Mouse (Mus musculus): Measurements from ENCODE around the gene Ddr2. TPM values are rescaled to one million over a fixed set of nuclear protein-coding genes. Genes with fewer than 3 reads are reported as not detected.

Ddr2 gene
- polyA plus RNA-seq, 1 experiment = 15.5 TPM

GRCm38 (mm10) chr1:169927753-169928369 lies 182.7 kb downstream of the Ddr2 start:
- H3K4me3 ChIP-seq (ENCODE audit: insufficient read depth, low read depth, low read length) = no peak overlapping the region
- no peak overlapping the region for H3K27ac ChIP-seq (replicated peaks; ENCODE audit: low read depth, low read length)
- H3K4me1 ChIP-seq (ENCODE audit: control insufficient read depth, insufficient read depth, insufficient read length, low read length) = no peaks in the 10 kb centered on the region

- H3K4me3 ChIP-seq (ENCODE audit: insufficient read depth, low read depth, low read length) = no peak overlapping the region
- no peak overlapping the region for H3K27ac ChIP-seq (replicated peaks; ENCODE audit: low read depth, low read length)
- H3K4me1 ChIP-seq (ENCODE audit: control insufficient read depth, insufficient read depth, insufficient read length, low read length) = no peaks in the 10 kb centered on the region
Measured at GRCm38 (mm10) chr1:169924567-169924966, 186.0 kb downstream of the Ddr2 start.

Other genes with a start within 250 kb of the Ddr2 start
- gene Ccdc190, start 182.1 kb downstream of the Ddr2 start, polyA plus RNA-seq (2012; ENCODE audit: insufficient read depth, insufficient read length, missing spikeins) = not detected in 2 replicates
- gene Hsd17b7, start 141.5 kb downstream of the Ddr2 start, polyA plus RNA-seq (2012; ENCODE audit: insufficient read depth, insufficient read length, missing spikeins) = 5.5 and 5.6 TPM in 2 replicates
- gene Uap1, start 64.2 kb upstream of the Ddr2 start, polyA plus RNA-seq (2012; ENCODE audit: insufficient read depth, insufficient read length, missing spikeins) = 54.8 and 58.0 TPM in 2 replicates
- gene Uhmk1, start 104.6 kb upstream of the Ddr2 start, polyA plus RNA-seq (2012; ENCODE audit: insufficient read depth, insufficient read length, missing spikeins) = 32.6 and 42.6 TPM in 2 replicates
- gene Sh2d1b2, start 122.0 kb upstream of the Ddr2 start, polyA plus RNA-seq (2012; ENCODE audit: insufficient read depth, insufficient read length, missing spikeins) = not detected in 2 replicates
- not detected in 2 replicates for gene Sh2d1b1, start 166.6 kb upstream of the Ddr2 start, polyA plus RNA-seq (2012; ENCODE audit: insufficient read depth, insufficient read length, missing spikeins)
- gene Gm7694, start 195.6 kb upstream of the Ddr2 start, polyA plus RNA-seq (2012; ENCODE audit: insufficient read depth, insufficient read length, missing spikeins) = 0.79 and 1.6 TPM in 2 replicates
- not detected in 2 replicates for gene Spata46, start 198.0 kb upstream of the Ddr2 start, polyA plus RNA-seq (2012; ENCODE audit: insufficient read depth, insufficient read length, missing spikeins)

All from brown adipose tissue, adult 24 weeks (tissue).